Mouse (Mus musculus) ES-E14 (cell line): ENCODE results near the gene Nphs1.

ENCODE experiments used
- MAFK ChIP-seq: IDR thresholded peaks from 2 replicates; pipeline ENCODE4 v1.6.1; 2014; ENCODE audit warnings: mild to moderate bottlenecking, low read depth, low read length, inconsistent platforms; ENCODE audit not compliant: insufficient read depth
- ZC3H11A ChIP-seq: IDR thresholded peaks from 2 replicates; pipeline ENCODE4 v1.6.1; 2012; ENCODE audit warnings: low read depth, mild to moderate bottlenecking, inconsistent platforms, low read length, borderline replicate concordance

- TF ChIP-seq MAFK (0 out of 2 replicates have a peak, but pooled peaks have one; percentile 16), ZC3H11A (no peak)
Measured at GRCm38 (mm10) chr7:30434238-30434637, 23.9 kb upstream of the Nphs1 start.
